ENCODE assay signal across 8 mouse cellular contexts in the genomic region with DNA sequence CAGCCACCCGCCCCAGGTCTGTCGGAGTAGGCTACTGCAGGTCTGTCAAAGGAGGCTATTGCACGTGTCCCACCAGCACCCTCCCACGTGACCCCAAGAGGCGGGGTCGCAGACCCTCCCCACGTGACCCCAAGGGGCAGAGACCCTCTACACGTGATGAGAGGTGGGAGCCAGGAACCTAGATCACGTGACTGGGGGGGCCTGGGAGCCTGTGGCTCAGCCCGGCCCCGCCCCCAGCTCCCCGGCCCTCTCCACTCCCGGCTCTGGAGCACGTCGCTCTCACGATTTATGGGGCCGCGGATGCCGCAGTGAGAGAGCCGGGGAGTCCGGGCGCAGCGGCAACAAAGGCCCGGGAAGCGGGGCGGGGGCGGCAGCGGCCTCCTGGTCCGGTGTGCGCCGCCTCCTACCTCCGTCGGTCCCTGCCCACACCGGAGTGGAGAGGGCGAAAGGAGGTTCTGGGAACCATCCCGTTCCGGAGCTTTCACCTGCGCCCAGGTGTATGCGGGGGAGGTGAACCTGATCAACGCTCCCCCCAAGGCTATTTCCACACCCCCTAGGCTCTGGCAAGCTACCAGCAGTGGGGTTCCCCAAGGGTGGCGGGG. TPM values are rescaled to one million over a fixed set of nuclear protein-coding genes. Genes with fewer than 3 reads are reported as not detected.
DNase-seq lines count a peak whose midpoint lies in the region; ATAC-seq and TF ChIP-seq lines count a peak whose summit lies in the region.

No protein-coding gene starts in this region.

- no peaks in the 10 kb centered on the region for H3K36me3 ChIP-seq in embryonic facial prominence, embryonic 10.5 days (replicated peaks)
- no peaks in the 10 kb centered on the region for H3K36me3 ChIP-seq in liver, embryonic 14.5 days (replicated peaks; ENCODE audit: control insufficient read depth, insufficient read depth, low read depth)

- H3K9me3 ChIP-seq in embryonic facial prominence, embryonic 10.5 days = no peaks in the 10 kb centered on the region
- H3K9me3 ChIP-seq in liver, embryonic 14.5 days (ENCODE audit: control insufficient read depth, low read length) = no peaks in the 10 kb centered on the region

- no peak for TF ChIP-seq EP300 in liver, embryonic 14.5 days (IDR thresholded peaks at IDR 0.05; ENCODE audit: low read depth)

- no peak for TF ChIP-seq CTCF in liver, embryonic 14.5 days (IDR thresholded peaks at IDR 0.05; ENCODE audit: low read depth)

- peak overlapping the region; percentile 29 for H3K4me2 ChIP-seq in liver, embryonic 14.5 days (ENCODE audit: low read depth)

- peaks cover 77% of the 10 kb centered on the region for H3K4me1 ChIP-seq in embryonic facial prominence, embryonic 10.5 days
- H3K4me1 ChIP-seq in liver, embryonic 14.5 days (replicated peaks; ENCODE audit: control insufficient read depth in 2 of 2, insufficient read depth in 2 of 2, low read length in 1 of 2) = no peaks in the 10 kb centered on the region; a peak in 1 of 4 replicates

- ATAC-seq in liver, embryonic 14.5 days (ENCODE audit: insufficient read depth) = no peak

- H3K4me3 ChIP-seq in embryonic facial prominence, embryonic 10.5 days = peak overlapping the region; percentile 79
- H3K4me3 ChIP-seq in liver, embryonic 14.5 days (ENCODE audit: insufficient read depth in 1 of 2, low read depth in 2 of 2, low read length in 2 of 2) = 0 out of 4 replicates have a peak overlapping the region, but pooled peaks of 1 of the 2 experiments have one; percentile 2

- DNase-seq in cerebellum, adult 9-11 months = peak; percentile 31
- no peak for DNase-seq in cerebellum, adult 11-12 months
- DNase-seq in CD4-positive helper T cell, adult 2 months (ENCODE audit: low read depth, low spot score) = peak; percentile 53
- peak; percentile 85 for DNase-seq in embryonic facial prominence, embryonic 10.5 days (ENCODE audit: low spot score)
- peak; percentile 50 for DNase-seq in induced T-regulatory cell, adult 2 months (ENCODE audit: low read depth)
- no peak for DNase-seq in liver, embryonic 14.5 days (ENCODE audit: low read depth in 3 of 3, low spot score in 3 of 3)
- peak; percentile 69 for DNase-seq in right cerebral cortex, postnatal 25 days
- DNase-seq in adipocyte (ENCODE audit: low spot score) = no peak

- 1% methylated on average over 41 of the region's 41 CpGs for WGBS in embryonic facial prominence, embryonic 10.5 days
- WGBS in liver, embryonic 14.5 days (ENCODE audit: insufficient replicate concordance) = 1% methylated on average over 39 of the region's 41 CpGs

- H3K27me3 ChIP-seq in embryonic facial prominence, embryonic 10.5 days (replicated peaks; ENCODE audit: low read depth, poor library complexity, severe bottlenecking) = peaks cover 88% of the 10 kb centered on the region
- peaks cover 87% of the 10 kb centered on the region for H3K27me3 ChIP-seq in liver, embryonic 14.5 days (ENCODE audit: control insufficient read depth, insufficient read depth, low read length)

- no peak overlapping the region for H3K9ac ChIP-seq in liver, embryonic 14.5 days (replicated peaks)

- peak overlapping the region; percentile 65 for H3K27ac ChIP-seq in embryonic facial prominence, embryonic 10.5 days (replicated peaks)
- H3K27ac ChIP-seq in liver, embryonic 14.5 days = no peak overlapping the region

RNA-seq across cellular contexts. Expression of a gene that starts 2.1 kb away (rescaled TPM):
- polyA plus RNA-seq in embryonic facial prominence, embryonic 10.5 days (2016; fragmentation: Nextera tagmentation; extraction: Ambion mirVana) = 4.5 and 6.8 TPM in 2 replicates
- 0.06 and 0.13 TPM in 2 replicates for polyA plus RNA-seq in liver, embryonic 14.5 days (2012; rRNA removed)
- 0.05 and 0.08 TPM in 2 replicates for polyA plus RNA-seq in liver, embryonic 14.5 days (2014; fragmentation: Nextera tagmentation; extraction: Ambion mirVana)

RNA-seq across cellular contexts. Expression of a gene that starts 17.1 kb away (rescaled TPM):
- 37.3 and 40.8 TPM in 2 replicates for polyA plus RNA-seq in embryonic facial prominence, embryonic 10.5 days (2016; fragmentation: Nextera tagmentation; extraction: Ambion mirVana)
- 0.81 and 0.92 TPM in 2 replicates for polyA plus RNA-seq in liver, embryonic 14.5 days (2012; rRNA removed)
- 0.62 and 0.78 TPM in 2 replicates for polyA plus RNA-seq in liver, embryonic 14.5 days (2014; fragmentation: Nextera tagmentation; extraction: Ambion mirVana)

RNA-seq across cellular contexts. Expression of a gene that starts 29.1 kb away (rescaled TPM):
- polyA plus RNA-seq in embryonic facial prominence, embryonic 10.5 days (2016; fragmentation: Nextera tagmentation; extraction: Ambion mirVana) = 30.5 and 34.2 TPM in 2 replicates
- 6.2 TPM in 2 replicates for polyA plus RNA-seq in liver, embryonic 14.5 days (2012; rRNA removed)
- polyA plus RNA-seq in liver, embryonic 14.5 days (2014; fragmentation: Nextera tagmentation; extraction: Ambion mirVana) = 4.0 and 4.9 TPM in 2 replicates

RNA-seq across cellular contexts. Expression of a gene that starts 39.7 kb away (rescaled TPM):
- 26.7 and 27.2 TPM in 2 replicates for polyA plus RNA-seq in embryonic facial prominence, embryonic 10.5 days (2016; fragmentation: Nextera tagmentation; extraction: Ambion mirVana)
- polyA plus RNA-seq in liver, embryonic 14.5 days (2012; rRNA removed) = 3.6 and 3.7 TPM in 2 replicates
- polyA plus RNA-seq in liver, embryonic 14.5 days (2014; fragmentation: Nextera tagmentation; extraction: Ambion mirVana) = 2.9 TPM in 2 replicates

RNA-seq across cellular contexts. Expression of a gene that starts 41.1 kb away (rescaled TPM):
- polyA plus RNA-seq in embryonic facial prominence, embryonic 10.5 days (2016; fragmentation: Nextera tagmentation; extraction: Ambion mirVana) = 0.09 and 0.15 TPM in 2 replicates
- 0.02 and 0.03 TPM in 2 replicates for polyA plus RNA-seq in liver, embryonic 14.5 days (2012; rRNA removed)
- 0.04 TPM in 1 of 2 replicates, not detected in the other for polyA plus RNA-seq in liver, embryonic 14.5 days (2014; fragmentation: Nextera tagmentation; extraction: Ambion mirVana)

Comparison
In these comparisons a context has a peak if more than half of its experiments do, and no peak if none do; other contexts are left out.
1. DNase-seq: peak in cerebellum, adult 9-11 months (single experiment), CD4-positive helper T cell, adult 2 months (single experiment), embryonic facial prominence, embryonic 10.5 days (single experiment), induced T-regulatory cell, adult 2 months (single experiment) and right cerebral cortex, postnatal 25 days (single experiment); none in cerebellum, adult 11-12 months (single experiment), liver, embryonic 14.5 days (0 of 3) and adipocyte (single experiment).
2. RNA of a gene that starts 17.1 kb away (polyA plus RNA-seq): 37.3 to 40.8 TPM in embryonic facial prominence, embryonic 10.5 days; 0.62 to 0.92 TPM in liver, embryonic 14.5 days; every median in the first group is over 10 times any median in the second.